Mouse (Mus musculus) embryonic facial prominence, embryonic 10.5 days (tissue): ENCODE data around the gene Poldip3. TPM values are rescaled to one million over a fixed set of nuclear protein-coding genes. Genes with fewer than 3 reads are reported as not detected.
A peak's percentile ranks its signal among the peaks of the same experiment; 100 is the strongest.

Experiments
- DNase-seq: peaks from one replicate; pipeline ENCODE4 v3.0.0-alpha.2; 2017; ENCODE audit warnings: low spot score
- H3K27ac ChIP-seq: fragments of 300-500 bp; sonication (generic); replicated peaks from 2 replicates; pipeline ENCODE4 v1.5.1; 2016; ENCODE audit warnings: mild to moderate bottlenecking
- H3K27me3 ChIP-seq: fragments of 300-500 bp; sonication (generic); replicated peaks from 2 replicates; pipeline ENCODE4 v1.6.1; 2016; ENCODE audit warnings: low read depth, mild to moderate bottlenecking; ENCODE audit not compliant: poor library complexity, severe bottlenecking
- H3K36me3 ChIP-seq: fragments of 300-500 bp; sonication (generic); replicated peaks from 2 replicates; pipeline ENCODE4 v1.6.1; 2016; ENCODE audit warnings: mild to moderate bottlenecking, moderate library complexity
- H3K4me1 ChIP-seq: fragments of 300-500 bp; sonication (generic); 2 replicates; pipeline ENCODE4 v1.6.1; 2016
- H3K4me3 ChIP-seq: fragments of 300-500 bp; sonication (generic); 2 replicates; pipeline ENCODE4 v1.5.1; 2016; ENCODE audit warnings: mild to moderate bottlenecking, moderate library complexity
- H3K9me3 ChIP-seq: fragments of 300-500 bp; sonication (generic); 2 replicates; pipeline ENCODE4 v1.6.1; 2016; ENCODE audit warnings: mild to moderate bottlenecking
- WGBS: fragments of 180-500 bp; shearing (Covaris S2); methylation state at CpG from one replicate; pipeline ENCODE4 v1.1.7; 2016; 5-methylcytosine and 5-hydroxymethylcytosine counted together
- polyA plus RNA-seq: library from polyadenylated mRNA; unstranded; fragments of >200 nt; fragmentation: Nextera tagmentation; extraction: Ambion mirVana; gene quantifications from 2 replicates; pipeline ENCODE4 v1.2.1, GENCODE M21; 2016

The Poldip3 gene
- polyA plus RNA-seq, 1 experiment from 2014 or later: 182 TPM

GRCm38 (mm10) chr15:83161062-83161748, 12.0 kb upstream of the Poldip3 start:
- no peaks in the 10 kb centered on the region for H3K9me3 ChIP-seq
- no peak overlapping the region for H3K4me3 ChIP-seq
- peak overlapping the region; percentile 70 for H3K27ac ChIP-seq
- peak; percentile 24 for DNase-seq
- H3K27me3 ChIP-seq: no peaks in the 10 kb centered on the region
- H3K4me1 ChIP-seq: peaks cover 24% of the 10 kb centered on the region
- WGBS: 33% methylated on average over 10 of the region's 10 CpGs
- peaks cover 86% of the 10 kb centered on the region for H3K36me3 ChIP-seq

DNA sequence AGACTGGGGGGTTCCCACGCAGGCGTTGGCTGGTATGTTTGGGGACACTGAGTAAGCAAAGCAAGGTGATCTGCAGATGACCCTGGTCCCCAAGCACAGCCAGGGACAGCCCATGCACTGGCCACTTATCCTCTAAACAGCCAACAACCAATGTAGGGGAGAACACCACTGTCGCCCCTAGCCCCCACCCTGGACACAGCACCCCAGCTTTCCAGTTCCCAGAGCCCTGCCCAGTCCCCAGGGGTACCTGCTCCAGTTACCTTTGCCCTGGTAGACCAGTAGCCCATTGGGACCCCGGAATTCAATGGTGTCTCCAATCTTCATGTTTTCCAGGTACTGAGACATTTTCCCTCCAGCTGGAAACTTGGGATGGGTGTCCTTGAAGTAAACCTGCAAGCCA, 11.4 kb upstream of the Poldip3 start:
- DNase-seq: no peak
- WGBS: 91% methylated on average over 4 of the region's 4 CpGs
- H3K27ac ChIP-seq: 0 out of 2 replicates have a peak overlapping the region, but pooled peaks have one; percentile 70
- H3K4me1 ChIP-seq: peaks cover 25% of the 10 kb centered on the region
- no peak overlapping the region for H3K4me3 ChIP-seq
- no peaks in the 10 kb centered on the region for H3K9me3 ChIP-seq
- H3K36me3 ChIP-seq: peaks cover 86% of the 10 kb centered on the region
- no peaks in the 10 kb centered on the region for H3K27me3 ChIP-seq

- WGBS: 97% methylated on average over 9 of the region's 9 CpGs
- Histone ChIP-seq H3K9me3 (no peaks in the 10 kb centered on the region), H3K36me3 (peaks cover 83% of the 10 kb centered on the region), H3K4me3 (no peak overlapping the region), H3K27me3 (no peaks in the 10 kb centered on the region), H3K4me1 (peaks cover 20% of the 10 kb centered on the region), H3K27ac (no peak overlapping the region)
- no peak for DNase-seq
Observed at GRCm38 (mm10) chr15:83159823-83160222, 10.6 kb upstream of the Poldip3 start.

DNA sequence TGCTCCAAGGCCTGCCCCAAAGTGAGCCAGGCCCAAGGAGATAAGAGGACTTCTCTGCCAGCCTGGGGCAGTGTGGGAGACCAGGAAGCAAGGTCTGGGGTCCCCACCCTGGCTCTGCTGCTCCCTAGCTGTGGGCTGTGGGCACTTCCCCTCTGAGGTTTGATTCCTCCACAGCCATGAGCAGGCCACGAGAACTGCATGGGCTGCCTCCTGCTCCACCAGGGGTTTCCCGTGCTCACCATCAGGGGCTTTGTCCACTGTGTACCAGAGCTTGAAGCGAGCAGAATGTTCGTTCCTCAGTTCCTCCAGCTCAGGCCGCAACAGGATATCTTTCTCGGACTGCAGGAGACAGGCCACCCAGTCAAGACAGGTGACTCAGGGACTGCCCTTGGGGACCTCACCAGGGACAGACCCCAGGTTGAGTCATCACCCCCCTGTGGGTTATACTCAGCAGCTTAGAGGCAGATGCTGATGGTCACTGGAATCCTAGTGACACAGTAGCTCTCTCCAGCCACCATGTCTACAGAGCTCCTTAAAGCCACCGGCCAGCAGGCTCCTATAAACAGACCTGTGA, 9.5 kb upstream of the Poldip3 start:
- Histone ChIP-seq H3K9me3 (no peaks in the 10 kb centered on the region), H3K4me1 (peaks cover 19% of the 10 kb centered on the region), H3K4me3 (no peak overlapping the region), H3K27me3 (no peaks in the 10 kb centered on the region), H3K36me3 (peaks cover 88% of the 10 kb centered on the region), H3K27ac (no peak overlapping the region)
- DNase-seq: no peak
- WGBS: 91% methylated on average over 7 of the region's 7 CpGs

DNA sequence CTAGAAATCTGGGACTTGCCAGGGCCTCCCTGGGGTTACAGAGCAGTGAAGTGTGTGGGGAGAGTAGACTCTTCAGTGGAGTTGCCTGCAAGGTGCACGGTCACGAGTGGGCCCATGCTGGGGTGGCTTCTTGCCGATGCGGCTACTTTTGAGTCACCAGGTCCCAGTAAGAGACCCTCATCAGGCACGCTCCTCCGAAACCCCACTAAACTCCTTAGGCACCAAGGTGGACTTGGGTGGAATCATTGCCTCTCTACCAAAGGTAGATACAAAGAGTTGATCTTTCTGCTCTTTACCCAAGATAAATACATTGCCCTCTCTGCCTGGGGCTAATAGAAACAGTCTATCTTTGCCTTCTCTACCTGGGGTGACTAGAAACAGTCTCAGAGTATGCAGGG, 8.5 kb upstream of the Poldip3 start:
- 98% methylated on average over 6 of the region's 6 CpGs for WGBS
- peaks cover 88% of the 10 kb centered on the region for H3K36me3 ChIP-seq

DNA sequence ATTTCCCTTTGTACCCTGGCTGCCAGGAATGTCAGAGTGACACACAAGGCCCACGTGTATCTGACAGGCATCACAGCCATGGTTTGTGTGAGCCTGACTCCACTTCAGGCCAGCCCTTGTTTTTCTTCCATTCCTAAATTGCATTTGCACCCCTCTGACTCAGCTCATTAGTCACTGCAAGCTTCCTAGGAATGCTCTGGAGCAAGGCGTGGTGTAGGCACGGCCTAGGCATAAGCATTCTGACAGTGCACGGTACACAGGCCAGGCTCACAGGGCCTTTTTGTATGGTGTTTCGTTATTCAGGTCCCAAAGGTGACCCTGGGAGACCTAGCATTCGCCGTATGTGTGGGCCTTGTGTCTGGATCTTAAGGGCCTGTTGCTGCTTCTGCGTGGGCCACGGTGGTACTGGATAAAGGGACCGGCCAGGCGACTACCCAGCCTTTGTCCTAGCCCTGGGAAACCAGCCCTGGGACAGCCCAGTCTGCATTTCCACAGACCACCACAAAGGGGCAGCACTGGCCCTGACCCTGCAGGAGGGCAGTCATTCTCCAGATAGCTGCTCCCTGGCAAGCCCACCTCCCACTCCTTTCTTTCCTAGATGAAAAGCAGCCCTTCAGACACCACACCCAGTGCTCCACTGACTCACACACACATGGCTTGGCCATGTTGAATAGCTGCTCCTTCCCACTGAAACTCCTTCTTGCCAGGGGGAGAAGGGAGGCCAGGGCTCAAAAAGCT, 7.9 kb upstream of the Poldip3 start:
- H3K9me3 ChIP-seq: no peaks in the 10 kb centered on the region
- H3K27ac ChIP-seq: no peak overlapping the region
- peak; percentile 71 for DNase-seq
- H3K36me3 ChIP-seq: peaks cover 82% of the 10 kb centered on the region
- 76% methylated on average over 11 of the region's 11 CpGs for WGBS
- no peak overlapping the region for H3K4me3 ChIP-seq
- no peaks in the 10 kb centered on the region for H3K27me3 ChIP-seq
- H3K4me1 ChIP-seq: peaks cover 19% of the 10 kb centered on the region

More for the DNA sequence above, 8.5 kb upstream of the Poldip3 start:
- Histone ChIP-seq H3K27me3 (no peaks in the 10 kb centered on the region), H3K9me3 (no peaks in the 10 kb centered on the region), H3K4me1 (peaks cover 19% of the 10 kb centered on the region), H3K4me3 (no peak overlapping the region), H3K27ac (no peak overlapping the region)
- DNase-seq: no peak

- no peak for DNase-seq
- Histone ChIP-seq H3K27ac (no peak overlapping the region; the same call in 1 of the 2 replicates), H3K9me3 (no peaks in the 10 kb centered on the region), H3K4me3 (no peak overlapping the region), H3K4me1 (peaks cover 6% of the 10 kb centered on the region), H3K27me3 (no peaks in the 10 kb centered on the region), H3K36me3 (peaks cover 70% of the 10 kb centered on the region)
- 55% methylated on average over 6 of the region's 6 CpGs for WGBS
Observed at GRCm38 (mm10) chr15:83155672-83156419, 6.7 kb upstream of the Poldip3 start.

- H3K9me3 ChIP-seq: no peaks in the 10 kb centered on the region
- no peak overlapping the region for H3K4me3 ChIP-seq
- H3K36me3 ChIP-seq: peaks cover 54% of the 10 kb centered on the region
- H3K27me3 ChIP-seq: no peaks in the 10 kb centered on the region
- H3K27ac ChIP-seq: no peak overlapping the region
- DNase-seq: no peak
- H3K4me1 ChIP-seq: peaks cover 9% of the 10 kb centered on the region; the same call in 1 of the 2 replicates
- 92% methylated on average over 7 of the region's 7 CpGs for WGBS
Observed at GRCm38 (mm10) chr15:83154309-83154708, 5.1 kb upstream of the Poldip3 start.

- H3K9me3 ChIP-seq: no peaks in the 10 kb centered on the region
- H3K27me3 ChIP-seq: no peaks in the 10 kb centered on the region
- no peak overlapping the region for H3K27ac ChIP-seq
- H3K4me3 ChIP-seq: no peak overlapping the region
- no peak for DNase-seq
- H3K36me3 ChIP-seq: peaks cover 44% of the 10 kb centered on the region
- 86% methylated on average over 4 of the region's 4 CpGs for WGBS
- H3K4me1 ChIP-seq: peaks cover 13% of the 10 kb centered on the region
Observed at GRCm38 (mm10) chr15:83150694-83151093, 1.5 kb upstream of the Poldip3 start.

DNA sequence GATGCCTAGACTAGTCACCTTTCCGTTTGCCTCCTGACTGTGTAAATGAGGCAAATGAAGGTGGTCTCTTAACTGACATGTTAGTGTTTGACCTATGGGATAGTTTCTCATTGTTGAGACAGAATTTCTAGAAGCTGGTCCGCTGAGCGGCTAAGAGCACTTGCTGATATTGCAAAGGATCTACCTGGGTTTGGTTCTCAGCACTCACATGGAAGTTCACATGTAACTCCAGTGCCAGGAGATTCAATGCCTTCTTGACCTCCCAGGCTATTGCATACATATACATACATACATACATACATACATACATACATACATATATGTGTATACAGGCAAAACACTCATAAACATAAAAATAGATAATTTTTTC, 874 bp upstream of the Poldip3 start:
- WGBS: 33% methylated on average over 3 of the region's 3 CpGs
- H3K9me3 ChIP-seq: no peaks in the 10 kb centered on the region
- H3K36me3 ChIP-seq: peaks cover 47% of the 10 kb centered on the region
- H3K27me3 ChIP-seq: no peaks in the 10 kb centered on the region
- peaks cover 13% of the 10 kb centered on the region for H3K4me1 ChIP-seq
- H3K4me3 ChIP-seq: peak overlapping the region; percentile 96
- DNase-seq: no peak
- peak overlapping the region; percentile 98 for H3K27ac ChIP-seq

DNA sequence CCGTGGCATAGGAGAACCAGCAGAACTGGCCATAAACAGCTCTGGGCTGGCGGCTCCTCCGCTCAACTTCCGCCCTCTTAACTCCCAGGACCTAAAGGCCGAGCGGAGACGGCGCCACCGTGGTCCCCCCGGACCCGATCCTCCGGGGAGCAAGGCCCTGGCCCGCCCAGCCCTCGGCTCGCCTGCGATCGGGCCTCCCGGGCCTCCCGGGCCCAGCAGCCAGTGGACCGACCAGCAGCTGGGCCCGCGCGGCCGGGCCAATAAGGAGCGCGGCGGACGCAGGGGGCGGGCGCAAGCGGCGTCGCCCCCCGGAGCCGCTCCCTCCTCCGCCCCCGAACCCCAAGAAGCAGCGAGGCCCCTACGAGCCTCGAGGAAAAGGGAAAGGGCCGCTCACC, 386 bp downstream of the Poldip3 start:
- WGBS: under 1% methylated on average over 31 of the region's 41 CpGs
- no peaks in the 10 kb centered on the region for H3K27me3 ChIP-seq

DNA sequence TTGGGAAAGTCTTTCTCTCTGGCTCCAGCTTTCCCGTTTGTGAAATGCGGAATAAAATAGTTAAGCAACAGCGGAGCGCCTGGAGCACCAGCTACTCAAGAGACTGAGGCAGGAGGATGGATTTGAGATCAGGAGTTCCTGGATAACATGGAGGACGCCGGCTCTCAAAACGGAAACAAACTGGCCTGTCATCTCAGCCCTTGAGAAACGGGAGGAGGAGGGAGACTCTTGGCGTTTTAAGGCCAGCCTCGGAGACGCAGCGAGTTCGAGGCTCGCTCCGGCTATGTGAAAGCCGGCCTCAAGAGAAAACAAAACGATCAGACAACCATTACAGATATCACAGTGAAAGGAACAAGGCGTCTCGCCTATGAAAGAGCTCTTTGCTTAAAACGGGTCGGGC, 789 bp downstream of the Poldip3 start:
- Histone ChIP-seq H3K4me1 (peaks cover 13% of the 10 kb centered on the region), H3K9me3 (no peaks in the 10 kb centered on the region), H3K27me3 (no peaks in the 10 kb centered on the region), H3K27ac (peak overlapping the region; percentile 98), H3K4me3 (peak overlapping the region; percentile 96), H3K36me3 (peaks cover 48% of the 10 kb centered on the region)
- DNase-seq: no peak
- 5% methylated on average over 21 of the region's 21 CpGs for WGBS

More for the DNA sequence above, 386 bp downstream of the Poldip3 start:
- peaks cover 49% of the 10 kb centered on the region for H3K36me3 ChIP-seq
- H3K27ac ChIP-seq: peak overlapping the region; percentile 98
- no peak for DNase-seq
- peak overlapping the region; percentile 96 for H3K4me3 ChIP-seq
- no peaks in the 10 kb centered on the region for H3K9me3 ChIP-seq
- H3K4me1 ChIP-seq: peaks cover 13% of the 10 kb centered on the region
